Mouse (Mus musculus): ENCODE measurements around the gene Ccr8.
A peak's percentile ranks its signal among the peaks of the same experiment; 100 is the strongest.

The Ccr8 gene

GRCm38 (mm10) chr9:120133755-120134475, 42.0 kb downstream of the Ccr8 start:
- no peak for DNase-seq

GRCm38 (mm10) chr9:120134529-120135160, 42.7 kb downstream of the Ccr8 start:
- no peak for DNase-seq

GRCm38 (mm10) chr9:120135454-120135853, 43.5 kb downstream of the Ccr8 start:
- DNase-seq: no peak

GRCm38 (mm10) chr9:120140652-120141051, 48.7 kb downstream of the Ccr8 start:
- peak; percentile 84 for DNase-seq

GRCm38 (mm10) chr9:120144474-120144873, 52.6 kb downstream of the Ccr8 start:
- DNase-seq: peak; percentile 38
